Mouse (Mus musculus): ENCODE measurements around the gene Pkd1l1. TPM values are rescaled to one million over a fixed set of nuclear protein-coding genes. Genes with fewer than 3 reads are reported as not detected.

The Pkd1l1 gene
- polyA plus RNA-seq, 1 experiment from 2014 or later = 0.04 TPM

- WGBS = 54% methylated on average over 4 of the region's 4 CpGs
- Histone ChIP-seq H3K4me1 (peaks cover 17% of the 10 kb centered on the region), H3K36me3 (no peaks in the 10 kb centered on the region), H3K4me2 (no peak overlapping the region), H3K4me3 (no peak overlapping the region), H3K27me3 (replicated peaks) (no peaks in the 10 kb centered on the region), H3K9me3 (no peaks in the 10 kb centered on the region), H3K9ac (no peak overlapping the region), H3K27ac (replicated peaks) (no peak overlapping the region)
- no peak for ATAC-seq (ENCODE audit: extremely low read depth, insufficient number of reproducible peaks, low FRiP score, low TSS enrichment)
Observed at GRCm38 (mm10) chr11:8821403-8821802, 151.7 kb downstream of the Pkd1l1 start.

- H3K27me3 ChIP-seq (replicated peaks) = no peaks in the 10 kb centered on the region
- H3K27ac ChIP-seq (replicated peaks) = peak overlapping the region; percentile 43
- no peaks in the 10 kb centered on the region for H3K9me3 ChIP-seq
- H3K4me3 ChIP-seq = no peak overlapping the region
- H3K36me3 ChIP-seq = no peaks in the 10 kb centered on the region
- WGBS = 42% methylated on average over 3 of the region's 3 CpGs
- ATAC-seq (ENCODE audit: extremely low read depth, insufficient number of reproducible peaks, low FRiP score, low TSS enrichment) = no peak
- peaks cover 26% of the 10 kb centered on the region for H3K4me1 ChIP-seq
- no peak overlapping the region for H3K4me2 ChIP-seq
- no peak overlapping the region for H3K9ac ChIP-seq
Observed at GRCm38 (mm10) chr11:8817376-8817775, 155.7 kb downstream of the Pkd1l1 start.

- Histone ChIP-seq H3K9me3 (no peaks in the 10 kb centered on the region), H3K4me3 (no peak overlapping the region), H3K27me3 (replicated peaks) (no peaks in the 10 kb centered on the region), H3K4me2 (no peak overlapping the region), H3K9ac (no peak overlapping the region), H3K27ac (replicated peaks) (peak overlapping the region; percentile 66), H3K4me1 (peaks cover 31% of the 10 kb centered on the region), H3K36me3 (no peaks in the 10 kb centered on the region)
- 43% methylated on average over 4 of the region's 4 CpGs for WGBS
- ATAC-seq (ENCODE audit: extremely low read depth, insufficient number of reproducible peaks, low FRiP score, low TSS enrichment) = peak; percentile 61; the same call in 1 of the 2 replicates
Observed at GRCm38 (mm10) chr11:8814097-8814790, 158.8 kb downstream of the Pkd1l1 start.

GRCm38 (mm10) chr11:8811506-8812100, 161.5 kb downstream of the Pkd1l1 start:
- H3K9ac ChIP-seq = 0 out of 2 replicates have a peak overlapping the region, but pooled peaks have one; percentile 2
- H3K36me3 ChIP-seq = no peaks in the 10 kb centered on the region
- no peak overlapping the region for H3K4me3 ChIP-seq
- no peak overlapping the region for H3K27ac ChIP-seq (replicated peaks)
- H3K9me3 ChIP-seq = no peaks in the 10 kb centered on the region
- ATAC-seq (ENCODE audit: extremely low read depth, insufficient number of reproducible peaks, low FRiP score, low TSS enrichment) = no peak
- no peak overlapping the region for H3K4me2 ChIP-seq
- 29% methylated on average over 5 of the region's 5 CpGs for WGBS
- peaks cover 21% of the 10 kb centered on the region for H3K4me1 ChIP-seq
- no peaks in the 10 kb centered on the region for H3K27me3 ChIP-seq (replicated peaks)

GRCm38 (mm10) chr11:8809644-8810043, 163.4 kb downstream of the Pkd1l1 start:
- Histone ChIP-seq H3K4me1 (peaks cover 16% of the 10 kb centered on the region), H3K9me3 (no peaks in the 10 kb centered on the region), H3K27me3 (replicated peaks) (no peaks in the 10 kb centered on the region), H3K36me3 (no peaks in the 10 kb centered on the region), H3K4me2 (no peak overlapping the region), H3K27ac (replicated peaks) (no peak overlapping the region), H3K4me3 (no peak overlapping the region), H3K9ac (no peak overlapping the region)
- 54% methylated on average over 1 of the region's 1 CpGs for WGBS
- ATAC-seq (ENCODE audit: extremely low read depth, insufficient number of reproducible peaks, low FRiP score, low TSS enrichment) = no peak

GRCm38 (mm10) chr11:8807009-8807408, 166.1 kb downstream of the Pkd1l1 start:
- Histone ChIP-seq H3K4me3 (no peak overlapping the region), H3K4me2 (no peak overlapping the region), H3K27me3 (replicated peaks) (no peaks in the 10 kb centered on the region), H3K9me3 (no peaks in the 10 kb centered on the region), H3K4me1 (peaks cover 10% of the 10 kb centered on the region), H3K9ac (no peak overlapping the region), H3K36me3 (no peaks in the 10 kb centered on the region), H3K27ac (replicated peaks) (no peak overlapping the region)
- WGBS = 79% methylated on average over 4 of the region's 4 CpGs
- ATAC-seq (ENCODE audit: extremely low read depth, insufficient number of reproducible peaks, low FRiP score, low TSS enrichment) = no peak

- ATAC-seq (ENCODE audit: extremely low read depth, insufficient number of reproducible peaks, low FRiP score, low TSS enrichment) = no peak
- Histone ChIP-seq H3K4me3 (no peak overlapping the region), H3K27me3 (replicated peaks) (no peaks in the 10 kb centered on the region), H3K9me3 (no peaks in the 10 kb centered on the region), H3K4me1 (no peaks in the 10 kb centered on the region), H3K36me3 (no peaks in the 10 kb centered on the region), H3K4me2 (no peak overlapping the region), H3K27ac (replicated peaks) (no peak overlapping the region), H3K9ac (no peak overlapping the region)
- WGBS = 72% methylated on average over 3 of the region's 3 CpGs
Observed at GRCm38 (mm10) chr11:8804178-8804577, 168.9 kb downstream of the Pkd1l1 start.

GRCm38 (mm10) chr11:8797486-8797885, 175.6 kb downstream of the Pkd1l1 start:
- no peak overlapping the region for H3K9ac ChIP-seq
- no peaks in the 10 kb centered on the region for H3K36me3 ChIP-seq
- ATAC-seq (ENCODE audit: extremely low read depth, insufficient number of reproducible peaks, low FRiP score, low TSS enrichment) = no peak
- 49% methylated on average over 5 of the region's 5 CpGs for WGBS
- no peaks in the 10 kb centered on the region for H3K27me3 ChIP-seq (replicated peaks)
- peak overlapping the region; percentile 44 for H3K27ac ChIP-seq (replicated peaks)
- H3K4me2 ChIP-seq = no peak overlapping the region
- no peak overlapping the region for H3K4me3 ChIP-seq
- H3K9me3 ChIP-seq = no peaks in the 10 kb centered on the region
- H3K4me1 ChIP-seq = peaks cover 33% of the 10 kb centered on the region

- WGBS = 79% methylated on average over 3 of the region's 3 CpGs
- ATAC-seq (ENCODE audit: extremely low read depth, insufficient number of reproducible peaks, low FRiP score, low TSS enrichment) = no peak
- H3K4me2 ChIP-seq = no peak overlapping the region
- H3K36me3 ChIP-seq = no peaks in the 10 kb centered on the region
- no peak overlapping the region for H3K9ac ChIP-seq
- H3K27ac ChIP-seq (replicated peaks) = no peak overlapping the region
- no peaks in the 10 kb centered on the region for H3K27me3 ChIP-seq (replicated peaks)
- no peak overlapping the region for H3K4me3 ChIP-seq
- H3K9me3 ChIP-seq = no peaks in the 10 kb centered on the region
- H3K4me1 ChIP-seq = peaks cover 54% of the 10 kb centered on the region
Observed at GRCm38 (mm10) chr11:8795031-8795430, 178.0 kb downstream of the Pkd1l1 start.

GRCm38 (mm10) chr11:8792146-8792545, 180.9 kb downstream of the Pkd1l1 start:
- Histone ChIP-seq H3K4me1 (peaks cover 55% of the 10 kb centered on the region), H3K36me3 (no peaks in the 10 kb centered on the region), H3K4me3 (no peak overlapping the region), H3K27me3 (replicated peaks) (no peaks in the 10 kb centered on the region), H3K9me3 (no peaks in the 10 kb centered on the region), H3K9ac (no peak overlapping the region), H3K27ac (replicated peaks) (peak overlapping the region; percentile 1; the same call in 1 of the 2 replicates), H3K4me2 (no peak overlapping the region)
- no peak for ATAC-seq (ENCODE audit: extremely low read depth, insufficient number of reproducible peaks, low FRiP score, low TSS enrichment)
- WGBS = 48% methylated on average over 2 of the region's 2 CpGs

- ATAC-seq (ENCODE audit: extremely low read depth, insufficient number of reproducible peaks, low FRiP score, low TSS enrichment) = no peak
- peaks cover 36% of the 10 kb centered on the region for H3K4me1 ChIP-seq
- no peaks in the 10 kb centered on the region for H3K36me3 ChIP-seq
- H3K4me2 ChIP-seq = no peak overlapping the region
- no peaks in the 10 kb centered on the region for H3K9me3 ChIP-seq
- peak overlapping the region; percentile 73 for H3K27ac ChIP-seq (replicated peaks)
- no peak overlapping the region for H3K4me3 ChIP-seq
- H3K27me3 ChIP-seq (replicated peaks) = no peaks in the 10 kb centered on the region
- WGBS = 84% methylated on average over 5 of the region's 5 CpGs
- no peak overlapping the region for H3K9ac ChIP-seq
Observed at GRCm38 (mm10) chr11:8789186-8789585, 183.9 kb downstream of the Pkd1l1 start.

- H3K4me2 ChIP-seq = no peak overlapping the region
- no peaks in the 10 kb centered on the region for H3K36me3 ChIP-seq
- H3K27me3 ChIP-seq (replicated peaks) = no peaks in the 10 kb centered on the region
- no peaks in the 10 kb centered on the region for H3K9me3 ChIP-seq
- H3K27ac ChIP-seq (replicated peaks) = no peak overlapping the region
- ATAC-seq (ENCODE audit: extremely low read depth, insufficient number of reproducible peaks, low FRiP score, low TSS enrichment) = no peak
- no peak overlapping the region for H3K4me3 ChIP-seq
- WGBS = 63% methylated on average over 3 of the region's 3 CpGs
- no peak overlapping the region for H3K9ac ChIP-seq
- peaks cover 40% of the 10 kb centered on the region for H3K4me1 ChIP-seq
Observed at GRCm38 (mm10) chr11:8787604-8788003, 185.5 kb downstream of the Pkd1l1 start.

Measured in heart, embryonic 13.5 days (tissue).